8 mouse cellular contexts compared by ENCODE assay signal in the genomic region with DNA sequence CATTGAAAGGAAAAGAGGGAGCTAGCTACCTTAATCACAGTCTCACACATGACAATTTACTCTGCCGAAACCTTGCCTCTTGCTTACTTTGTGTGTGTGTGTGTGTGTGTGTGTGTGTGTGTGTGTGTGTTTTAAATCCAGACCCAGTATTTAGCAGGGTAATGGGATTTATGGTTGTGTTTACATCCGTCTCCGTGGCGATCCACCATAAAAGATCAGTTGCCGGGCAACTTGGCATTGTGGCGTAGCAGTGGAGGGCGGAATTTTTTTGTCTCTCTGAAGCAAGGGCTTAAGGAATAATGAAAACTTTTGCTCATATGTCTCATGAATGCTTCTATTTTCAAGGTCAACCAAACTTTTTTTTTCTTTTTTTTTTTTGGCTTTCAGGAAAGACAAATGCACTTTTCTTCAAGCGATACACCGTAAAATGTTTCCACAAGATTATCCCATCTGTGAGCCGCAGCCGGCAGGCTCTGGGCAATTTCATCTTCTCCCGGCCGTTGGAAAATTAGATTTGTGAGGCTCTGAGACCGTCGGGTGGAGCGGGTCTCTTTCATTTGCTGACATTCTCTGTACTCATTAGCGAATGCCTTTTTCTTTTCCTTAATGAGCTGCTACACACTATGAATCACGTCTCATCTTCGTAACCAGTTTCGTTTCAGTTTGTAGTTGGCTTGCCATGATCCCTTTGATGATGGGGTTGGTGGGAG. TPM values are rescaled to one million over a fixed set of nuclear protein-coding genes. Genes with fewer than 3 reads are reported as not detected.
DNase-seq lines count a peak whose midpoint lies in the region; ATAC-seq lines count a peak whose summit lies in the region.

No protein-coding gene starts in this region.

- 0 out of 2 replicates have a peak, but pooled peaks have one; percentile 19 for ATAC-seq in embryonic facial prominence, embryonic 15.5 days (ENCODE audit: insufficient number of reproducible peaks, low FRiP score, low TSS enrichment, low read depth)
- ATAC-seq in limb, embryonic 11.5 days (ENCODE audit: insufficient number of reproducible peaks, low FRiP score, low TSS enrichment, low read depth) = peak; percentile 65; the same call in 1 of the 2 replicates
- no peak for ATAC-seq in stomach, embryonic 14.5 days (ENCODE audit: insufficient number of reproducible peaks, insufficient read depth, low FRiP score, low read depth)

- 31% methylated on average over 20 of the region's 20 CpGs for WGBS in embryonic facial prominence, embryonic 15.5 days
- 11% methylated on average over 20 of the region's 20 CpGs for WGBS in limb, embryonic 11.5 days
- 23% methylated on average over 20 of the region's 20 CpGs for WGBS in stomach, embryonic 14.5 days

- DNase-seq in frontal cortex, postnatal 36 days (ENCODE audit: low spot score in 2 of 2) = peak; percentile 3 to 11
- no peak for DNase-seq in frontal cortex, adult 2 months (ENCODE audit: extremely low spot score in 1 of 2, low spot score in 1 of 2)
- DNase-seq in Muller cell, postnatal 12 days (ENCODE audit: inconsistent ontology term) = peak; percentile 78
- peak; percentile 73 for DNase-seq in limb, embryonic 11.5 days (ENCODE audit: low spot score)
- no peak for DNase-seq in T-cell, adult 2 months (ENCODE audit: low spot score)
- no peak for DNase-seq in spleen, postnatal 14 days (ENCODE audit: low spot score in 2 of 2)

- no peaks in the 10 kb centered on the region for H3K27me3 ChIP-seq in embryonic facial prominence, embryonic 15.5 days
- H3K27me3 ChIP-seq in limb, embryonic 11.5 days (ENCODE audit: control insufficient read depth, insufficient read depth, low read length) = no peaks in the 10 kb centered on the region
- no peaks in the 10 kb centered on the region for H3K27me3 ChIP-seq in stomach, embryonic 14.5 days (ENCODE audit: control insufficient read depth, insufficient read depth, low read length)

- H3K4me1 ChIP-seq in embryonic facial prominence, embryonic 15.5 days = peaks cover 6% of the 10 kb centered on the region; the same call in 1 of the 2 replicates
- H3K4me1 ChIP-seq in limb, embryonic 11.5 days (ENCODE audit: control insufficient read depth, insufficient read depth, low read length) = 0 out of 2 replicates have a peak, but pooled peaks cover 3% of the 10 kb centered on the region
- no peaks in the 10 kb centered on the region for H3K4me1 ChIP-seq in stomach, embryonic 14.5 days (ENCODE audit: control insufficient read depth, insufficient read depth, low read length)

- H3K4me2 ChIP-seq in embryonic facial prominence, embryonic 15.5 days (replicated peaks) = peak overlapping the region; percentile 40
- peak overlapping the region; percentile 3 for H3K4me2 ChIP-seq in limb, embryonic 11.5 days (ENCODE audit: low read depth, severe bottlenecking)
- H3K4me2 ChIP-seq in stomach, embryonic 14.5 days (replicated peaks; ENCODE audit: low read depth, low read length) = peak overlapping the region; percentile 24

- peak overlapping the region; percentile 24 for H3K4me3 ChIP-seq in embryonic facial prominence, embryonic 15.5 days (replicated peaks)
- no peak overlapping the region for H3K4me3 ChIP-seq in limb, embryonic 11.5 days (ENCODE audit: low read depth, low read length)
- peak overlapping the region; percentile 3; the same call in 1 of the 2 replicates for H3K4me3 ChIP-seq in stomach, embryonic 14.5 days (ENCODE audit: low read depth, low read length)

- 0 out of 2 replicates have a peak overlapping the region, but pooled peaks have one; percentile 39 for H3K27ac ChIP-seq in embryonic facial prominence, embryonic 15.5 days (replicated peaks)
- H3K27ac ChIP-seq in limb, embryonic 11.5 days (replicated peaks; ENCODE audit: low read depth, low read length) = no peak overlapping the region
- H3K27ac ChIP-seq in stomach, embryonic 14.5 days (ENCODE audit: low read length) = peak overlapping the region; percentile 41; the same call in 1 of the 2 replicates

- no peaks in the 10 kb centered on the region for H3K36me3 ChIP-seq in embryonic facial prominence, embryonic 15.5 days
- H3K36me3 ChIP-seq in limb, embryonic 11.5 days (ENCODE audit: control insufficient read depth, insufficient read depth, low read length) = no peaks in the 10 kb centered on the region
- H3K36me3 ChIP-seq in stomach, embryonic 14.5 days (ENCODE audit: control insufficient read depth, insufficient read depth, low read length) = no peaks in the 10 kb centered on the region

- no peaks in the 10 kb centered on the region for H3K9me3 ChIP-seq in embryonic facial prominence, embryonic 15.5 days (replicated peaks)
- no peaks in the 10 kb centered on the region for H3K9me3 ChIP-seq in limb, embryonic 11.5 days (ENCODE audit: control insufficient read depth, low read length)
- no peaks in the 10 kb centered on the region for H3K9me3 ChIP-seq in stomach, embryonic 14.5 days (ENCODE audit: control insufficient read depth, low read depth, low read length)

- H3K9ac ChIP-seq in embryonic facial prominence, embryonic 15.5 days = no peak overlapping the region
- no peak overlapping the region for H3K9ac ChIP-seq in limb, embryonic 11.5 days (ENCODE audit: low read length)
- H3K9ac ChIP-seq in stomach, embryonic 14.5 days (replicated peaks; ENCODE audit: low read depth, low read length) = no peak overlapping the region

RNA-seq across cellular contexts. Expression of gene Ptch1, which starts 53.9 kb away (rescaled TPM):
- polyA plus RNA-seq in frontal cortex, adult 2 months (2012; rRNA removed) = 26.5 and 27.8 TPM in 2 replicates
- 21.9 and 25.9 TPM in 2 replicates for polyA plus RNA-seq in embryonic facial prominence, embryonic 15.5 days (2015; fragmentation: Nextera tagmentation; extraction: Ambion mirVana)
- polyA plus RNA-seq in limb, embryonic 11.5 days (2014; fragmentation: Nextera tagmentation; extraction: Ambion mirVana) = 25.6 and 27.4 TPM in 2 replicates
- 71.5 and 79.8 TPM in 2 replicates for polyA plus RNA-seq in stomach, embryonic 14.5 days (2014; fragmentation: Nextera tagmentation; extraction: Ambion mirVana)

Comparison
In these comparisons a context has a peak if more than half of its experiments do, and no peak if none do; other contexts are left out.
1. DNase-seq: peak in frontal cortex, postnatal 36 days (2 of 2), Muller cell, postnatal 12 days (single experiment) and limb, embryonic 11.5 days (single experiment); none in frontal cortex, adult 2 months (0 of 2), T-cell, adult 2 months (single experiment) and spleen, postnatal 14 days (0 of 2).
2. Peak in every context shown above with its lines, with median percentiles within 50 percentile points of each other: H3K4me2 ChIP-seq.